Mouse (Mus musculus) midbrain, postnatal 0 days (tissue): Measurements from ENCODE around the gene Npnt. TPM values are rescaled to one million over a fixed set of nuclear protein-coding genes. Genes with fewer than 3 reads are reported as not detected.

ENCODE experiments used
- ATAC-seq: fragments of 200-750 bp; cut with Nextera tagmentation; 2 replicates; pipeline ENCODE4 v1.8.0; 2017; ENCODE audit warnings: moderate number of reproducible peaks, mild to moderate bottlenecking, moderate TSS enrichment, moderate library complexity; ENCODE audit not compliant: low FRiP score
- DNase-seq: peaks from one replicate; pipeline ENCODE4 v3.0.0-alpha.2; 2015; ENCODE audit warnings: low spot score
- H3K27ac ChIP-seq: fragments of 300-500 bp; sonication (generic); 2 replicates; pipeline ENCODE4 v1.5.1; 2014; ENCODE audit warnings: low read depth, mild to moderate bottlenecking, low read length, mixed read lengths
- H3K27me3 ChIP-seq: fragments of 300-500 bp; sonication (generic); 2 replicates; pipeline ENCODE4 v1.6.1; 2014; ENCODE audit warnings: low read length, control low read depth, mixed read lengths; ENCODE audit not compliant: insufficient read depth
- H3K36me3 ChIP-seq: fragments of 300-500 bp; sonication (generic); 2 replicates; pipeline ENCODE4 v1.6.1; 2014; ENCODE audit warnings: low read length, control low read depth, mixed read lengths; ENCODE audit not compliant: insufficient read depth
- H3K4me1 ChIP-seq: fragments of 300-500 bp; sonication (generic); 2 replicates; pipeline ENCODE4 v1.6.1; 2014; ENCODE audit warnings: mild to moderate bottlenecking, control low read depth, antibody characterized with exemption, low read length, mixed read lengths; ENCODE audit not compliant: insufficient read depth
- H3K4me2 ChIP-seq: fragments of 300-500 bp; sonication (generic); 2 replicates; pipeline ENCODE4 v1.6.1; 2014; ENCODE audit warnings: low read depth, mild to moderate bottlenecking, low read length, mixed read lengths; ENCODE audit not compliant: poor library complexity, severe bottlenecking
- H3K4me3 ChIP-seq: fragments of 300-500 bp; sonication (generic); 2 replicates; pipeline ENCODE4 v1.5.1; 2014; ENCODE audit warnings: low read depth, mild to moderate bottlenecking, low read length, moderate library complexity
- H3K9ac ChIP-seq: fragments of 300-500 bp; sonication (generic); replicated peaks from 2 replicates; pipeline ENCODE4 v1.6.1; 2014; ENCODE audit warnings: mild to moderate bottlenecking, low read length, moderate library complexity, mixed read lengths; ENCODE audit not compliant: poor library complexity, severe bottlenecking
- H3K9me3 ChIP-seq: fragments of 300-500 bp; sonication (generic); 2 replicates; pipeline ENCODE4 v1.6.1; 2016; ENCODE audit warnings: low read length, control low read depth
- CTCF ChIP-seq: IDR thresholded peaks from 2 replicates; pipeline ENCODE4 v1.5.1; 2016; ENCODE audit warnings: antibody characterized with exemption, mild to moderate bottlenecking
- WGBS: fragments of 180-500 bp; shearing (Covaris S2); extraction: QIAGEN DNeasy Blood & Tissue Kit; methylation state at CpG from one replicate; pipeline ENCODE4 v1.1.7; 2014; 5-methylcytosine and 5-hydroxymethylcytosine counted together
- polyA plus RNA-seq: library from polyadenylated mRNA; unstranded; fragments of >200 nt; fragmentation: Nextera tagmentation; extraction: Ambion mirVana; gene quantifications from 2 replicates; pipeline ENCODE4 v1.2.1, GENCODE M21; 2015
- total RNA-seq: library from RNA; depleted of rRNA; stranded (reverse); fragments of >200 nt; gene quantifications from 2 replicates; pipeline ENCODE4 v1.2.3, GENCODE M21; 2014

Npnt gene
- total and polyA plus RNA-seq, 2 experiments from 2014 or later = 20.9 to 36.4 TPM

GRCm38 (mm10) chr3:132864329-132864919 lies 85.7 kb downstream of the Npnt start:
- Histone ChIP-seq H3K27ac (no peak overlapping the region), H3K4me3 (no peak overlapping the region), H3K4me2 (no peak overlapping the region), H3K4me1 (no peaks in the 10 kb centered on the region), H3K36me3 (no peaks in the 10 kb centered on the region), H3K27me3 (no peaks in the 10 kb centered on the region), H3K9me3 (no peaks in the 10 kb centered on the region), H3K9ac (no peak overlapping the region)
- DNase-seq (no peak), ATAC-seq (no peak)
- 63% methylated on average over 14 of the region's 14 CpGs for WGBS
- TF ChIP-seq CTCF = no peak

GRCm38 (mm10) chr3:132863843-132864242 lies 86.2 kb downstream of the Npnt start:
- no peak overlapping the region for H3K27ac ChIP-seq
- DNase-seq (no peak), ATAC-seq (no peak)
- no peak for TF ChIP-seq CTCF
- H3K9ac ChIP-seq = no peak overlapping the region
- 82% methylated on average over 13 of the region's 13 CpGs for WGBS
- no peaks in the 10 kb centered on the region for H3K27me3 ChIP-seq
- no peaks in the 10 kb centered on the region for H3K4me1 ChIP-seq
- no peak overlapping the region for H3K4me3 ChIP-seq
- H3K9me3 ChIP-seq = no peaks in the 10 kb centered on the region
- H3K36me3 ChIP-seq = no peaks in the 10 kb centered on the region
- no peak overlapping the region for H3K4me2 ChIP-seq

- Histone ChIP-seq H3K4me1 (no peaks in the 10 kb centered on the region), H3K9me3 (no peaks in the 10 kb centered on the region), H3K27me3 (no peaks in the 10 kb centered on the region), H3K4me2 (no peak overlapping the region), H3K36me3 (no peaks in the 10 kb centered on the region), H3K9ac (no peak overlapping the region), H3K27ac (no peak overlapping the region), H3K4me3 (no peak overlapping the region)
- ATAC-seq = no peak
- 92% methylated on average over 8 of the region's 8 CpGs for WGBS
- no peak for DNase-seq
- no peak for TF ChIP-seq CTCF
Measured at GRCm38 (mm10) chr3:132860796-132861195, 89.3 kb downstream of the Npnt start.

GRCm38 (mm10) chr3:132859573-132859972 lies 90.5 kb downstream of the Npnt start:
- no peaks in the 10 kb centered on the region for H3K9me3 ChIP-seq
- no peak overlapping the region for H3K27ac ChIP-seq
- no peaks in the 10 kb centered on the region for H3K27me3 ChIP-seq
- H3K36me3 ChIP-seq = no peaks in the 10 kb centered on the region
- H3K4me2 ChIP-seq = no peak overlapping the region
- H3K4me1 ChIP-seq = no peaks in the 10 kb centered on the region
- no peak overlapping the region for H3K4me3 ChIP-seq
- ATAC-seq = no peak
- no peak for TF ChIP-seq CTCF
- no peak for DNase-seq
- no peak overlapping the region for H3K9ac ChIP-seq
- 88% methylated on average over 7 of the region's 7 CpGs for WGBS

- H3K27ac ChIP-seq = no peak overlapping the region
- H3K9me3 ChIP-seq = no peaks in the 10 kb centered on the region
- no peak for TF ChIP-seq CTCF
- WGBS = 70% methylated on average over 11 of the region's 11 CpGs
- H3K9ac ChIP-seq = no peak overlapping the region
- H3K27me3 ChIP-seq = no peaks in the 10 kb centered on the region
- H3K36me3 ChIP-seq = no peaks in the 10 kb centered on the region
- DNase-seq (no peak), ATAC-seq (no peak)
- no peak overlapping the region for H3K4me3 ChIP-seq
- no peak overlapping the region for H3K4me2 ChIP-seq
- no peaks in the 10 kb centered on the region for H3K4me1 ChIP-seq
Measured at GRCm38 (mm10) chr3:132858849-132859248, 91.2 kb downstream of the Npnt start.

- H3K4me2 ChIP-seq = no peak overlapping the region
- 80% methylated on average over 6 of the region's 6 CpGs for WGBS
- no peak overlapping the region for H3K27ac ChIP-seq
- no peak overlapping the region for H3K4me3 ChIP-seq
- DNase-seq = no peak
- ATAC-seq = no peak
- H3K9me3 ChIP-seq = no peaks in the 10 kb centered on the region
- no peaks in the 10 kb centered on the region for H3K27me3 ChIP-seq
- no peaks in the 10 kb centered on the region for H3K4me1 ChIP-seq
- TF ChIP-seq CTCF = no peak
- no peaks in the 10 kb centered on the region for H3K36me3 ChIP-seq
- no peak overlapping the region for H3K9ac ChIP-seq
Measured at GRCm38 (mm10) chr3:132856651-132857050, 93.4 kb downstream of the Npnt start.
